Mouse (Mus musculus): ENCODE results near the gene Pik3r5.

The Pik3r5 gene

GRCm38 (mm10) chr11:68431699-68432360 lies at the start of gene Pik3r5:
Pik3r5 (plus strand) TSS chr11:68432121.
- DNase-seq (ENCODE audit: low read depth) = peak; percentile 92

GRCm38 (mm10) chr11:68383519-68383918 lies 48.4 kb upstream of the Pik3r5 start:
- DNase-seq (ENCODE audit: low read depth) = no peak

DNA sequence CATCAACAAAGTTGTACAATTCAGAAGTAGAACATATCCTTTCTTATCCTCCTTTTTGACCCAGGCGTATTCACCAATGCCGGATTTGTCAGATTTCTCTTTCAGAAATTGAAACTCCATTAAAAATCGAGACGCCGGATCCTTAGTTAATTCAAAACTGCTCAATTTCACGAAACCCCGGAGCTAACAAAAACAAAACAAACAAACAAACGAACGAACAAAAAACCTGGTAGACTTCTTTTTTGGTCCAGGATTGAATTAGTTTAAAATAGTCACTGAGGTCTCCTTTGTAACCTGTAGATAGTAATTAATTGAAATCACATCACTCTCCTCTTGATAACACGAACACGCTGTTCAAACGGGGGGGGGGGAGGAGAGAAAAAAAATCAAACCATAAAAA lies 47.8 kb upstream of the Pik3r5 start:
- no peak for DNase-seq (ENCODE audit: low read depth)

DNA sequence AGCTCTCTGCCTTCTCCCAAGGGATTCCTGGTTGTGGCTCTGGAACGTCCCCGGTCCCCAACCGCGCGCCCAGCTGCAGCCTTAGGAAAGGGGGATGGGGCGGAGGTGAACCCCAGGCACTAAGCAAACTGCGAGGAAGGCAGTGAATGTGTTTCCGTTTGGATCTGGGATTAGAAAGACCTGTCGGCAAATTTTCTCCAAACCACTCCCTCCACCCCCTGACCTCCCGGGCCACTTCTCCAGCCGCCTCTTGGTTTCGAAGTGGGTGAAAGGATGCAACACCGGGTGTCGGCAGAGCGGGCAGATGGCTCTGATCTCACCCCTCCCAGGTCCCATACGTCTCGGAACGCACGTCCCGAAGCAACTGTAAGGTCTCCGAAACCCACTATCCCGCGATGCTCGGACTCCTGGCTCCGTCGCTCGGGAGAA lies 47.3 kb upstream of the Pik3r5 start:
- no peak for DNase-seq (ENCODE audit: low read depth)

GRCm38 (mm10) chr11:68385021-68385821 lies 46.7 kb upstream of the Pik3r5 start:
- peak; percentile 50 for DNase-seq (ENCODE audit: low read depth)

- no peak for DNase-seq (ENCODE audit: low read depth)
Observed at GRCm38 (mm10) chr11:68385921-68386588, 45.9 kb upstream of the Pik3r5 start.

GRCm38 (mm10) chr11:68386589-68387440 lies 45.1 kb upstream of the Pik3r5 start:
- DNase-seq (ENCODE audit: low read depth) = peak; percentile 73

- no peak for DNase-seq (ENCODE audit: low read depth)
Observed at GRCm38 (mm10) chr11:68387441-68387760, 44.5 kb upstream of the Pik3r5 start.

DNA sequence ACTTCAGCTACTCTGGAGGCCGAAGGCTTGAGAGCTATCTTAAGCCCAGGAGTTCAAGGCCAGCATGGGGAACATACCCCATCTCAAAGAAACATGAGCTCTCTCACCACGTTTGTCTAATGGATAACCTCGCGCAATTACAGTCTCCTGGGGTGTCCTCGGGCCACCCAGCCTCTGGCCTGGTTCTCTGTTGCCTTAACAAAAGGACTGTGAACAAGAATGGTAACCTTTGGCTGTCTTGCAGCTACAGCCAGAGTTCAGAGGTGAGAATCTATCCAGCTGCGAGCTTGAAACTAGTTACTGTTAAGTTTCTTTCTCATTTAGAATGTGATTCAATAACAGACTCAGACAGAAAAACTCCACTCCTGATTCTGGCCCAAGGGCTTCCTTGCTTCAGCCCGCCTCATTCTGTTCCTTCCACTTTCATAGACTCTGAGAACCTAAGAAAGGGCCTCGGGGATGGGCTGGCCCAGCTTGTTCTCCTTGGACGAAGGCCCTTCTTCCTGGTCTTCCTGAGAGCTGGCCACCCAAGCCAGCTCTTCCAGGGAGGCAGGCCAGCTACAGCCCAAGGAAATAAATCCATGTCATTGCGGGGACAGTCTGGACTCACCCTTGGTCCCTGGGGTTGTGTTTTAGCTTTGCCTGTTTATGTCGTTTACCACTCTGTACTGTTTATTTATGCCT lies 43.8 kb upstream of the Pik3r5 start:
- no peak for DNase-seq (ENCODE audit: low read depth)

GRCm38 (mm10) chr11:68388655-68389015 lies 43.3 kb upstream of the Pik3r5 start:
- DNase-seq (ENCODE audit: low read depth) = no peak

- DNase-seq (ENCODE audit: low read depth) = no peak
Observed at GRCm38 (mm10) chr11:68389621-68390020, 42.3 kb upstream of the Pik3r5 start.

GRCm38 (mm10) chr11:68390381-68391287 lies 41.3 kb upstream of the Pik3r5 start:
- DNase-seq (ENCODE audit: low read depth) = no peak

DNA sequence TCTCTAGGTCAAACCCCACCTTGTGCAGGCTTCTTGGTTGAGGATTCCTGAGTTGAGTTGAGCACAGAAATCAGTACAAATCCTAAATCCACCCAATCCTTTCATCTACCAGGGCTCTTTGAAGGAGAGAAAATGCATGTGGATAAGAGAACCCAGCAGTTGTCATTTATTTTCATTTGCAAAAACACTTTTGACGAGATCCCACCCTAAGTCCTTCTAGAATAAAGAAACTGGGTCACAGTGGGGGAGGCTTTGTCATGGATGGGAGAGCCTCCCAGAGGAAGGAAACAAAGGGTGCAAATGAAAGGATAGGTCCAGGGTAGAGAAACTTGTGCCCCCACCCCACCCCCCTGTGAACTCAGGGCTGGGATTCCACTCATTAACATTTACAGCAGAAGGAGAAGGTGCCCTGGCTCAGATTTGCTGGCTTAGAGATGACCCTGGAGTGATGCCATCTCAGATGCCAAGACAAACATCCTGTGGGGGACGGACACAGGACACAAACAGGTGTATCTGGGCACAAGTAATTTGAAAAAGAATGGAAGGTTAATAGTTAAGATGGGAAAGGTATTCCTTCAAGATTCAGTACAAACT lies 37.9 kb upstream of the Pik3r5 start:
- DNase-seq (ENCODE audit: low read depth) = no peak

- DNase-seq (ENCODE audit: low read depth) = no peak
Observed at GRCm38 (mm10) chr11:68394749-68395148, 37.2 kb upstream of the Pik3r5 start.

- DNase-seq (ENCODE audit: low read depth) = no peak
Observed at GRCm38 (mm10) chr11:68395546-68395945, 36.4 kb upstream of the Pik3r5 start.

DNA sequence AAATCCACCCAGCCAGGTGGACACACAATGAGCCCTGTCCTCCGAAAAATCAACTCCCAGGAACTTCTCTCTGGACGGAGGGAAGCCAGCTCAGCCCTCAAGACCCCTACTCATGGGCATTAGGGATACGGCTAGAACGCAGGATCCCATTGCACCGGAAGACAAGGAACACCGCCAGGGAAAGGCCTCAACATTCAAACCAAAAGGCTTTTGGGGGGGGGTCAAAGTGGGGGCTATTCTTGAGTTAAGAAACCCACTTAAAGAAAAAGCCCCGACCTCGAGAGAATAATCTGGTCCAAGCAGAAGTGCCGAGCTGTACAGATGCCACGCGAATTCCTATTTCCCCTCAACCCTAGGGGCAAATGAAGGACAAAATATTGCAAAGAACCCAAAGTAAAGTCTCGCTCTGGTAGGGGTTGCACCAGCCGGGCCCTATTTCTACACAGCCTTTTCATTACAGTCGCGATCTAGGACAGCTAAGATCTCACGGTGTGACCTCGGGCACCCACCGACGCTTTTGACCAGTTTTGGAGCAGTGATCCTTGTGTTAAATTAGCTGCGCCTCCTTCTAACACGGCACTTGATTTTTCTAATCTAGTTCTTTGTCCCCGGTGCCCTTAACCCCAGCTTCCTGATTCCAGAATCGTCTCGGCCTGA lies 32.9 kb upstream of the Pik3r5 start:
- no peak for DNase-seq (ENCODE audit: low read depth)

DNA sequence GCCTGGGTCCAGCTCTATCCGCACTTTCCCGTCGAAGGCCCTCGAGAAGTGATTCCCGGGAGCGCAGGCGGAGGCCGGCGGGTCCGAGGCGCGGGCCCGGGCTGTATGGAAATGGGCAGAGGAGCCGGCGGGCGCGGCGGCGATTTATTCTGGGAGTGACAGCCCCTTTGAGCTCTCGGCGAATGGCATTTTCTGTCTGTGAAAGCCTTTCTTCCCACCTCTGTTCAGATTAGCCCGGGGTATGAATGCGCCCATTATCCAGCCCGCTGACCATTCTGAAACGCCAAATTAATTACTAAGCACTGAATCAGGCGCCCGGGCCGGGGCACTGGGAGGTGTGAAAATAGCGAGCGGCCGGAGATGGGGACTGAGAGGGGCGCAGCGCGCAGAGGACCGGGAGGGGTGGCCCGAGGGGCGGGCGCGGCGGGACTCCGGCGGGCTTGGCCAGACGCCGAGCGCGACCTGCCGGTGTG lies 32.3 kb upstream of the Pik3r5 start:
- DNase-seq (ENCODE audit: low read depth) = no peak

- DNase-seq (ENCODE audit: low read depth) = no peak
Observed at GRCm38 (mm10) chr11:68400021-68400671, 31.8 kb upstream of the Pik3r5 start.

- no peak for DNase-seq (ENCODE audit: low read depth)
Observed at GRCm38 (mm10) chr11:68400727-68401219, 31.1 kb upstream of the Pik3r5 start, which contains the start of gene Ntn1. Ntn1 (minus strand) TSS chr11:68400823.
